Mouse (Mus musculus): Measurements from ENCODE around the gene Zfhx3.

DNA sequence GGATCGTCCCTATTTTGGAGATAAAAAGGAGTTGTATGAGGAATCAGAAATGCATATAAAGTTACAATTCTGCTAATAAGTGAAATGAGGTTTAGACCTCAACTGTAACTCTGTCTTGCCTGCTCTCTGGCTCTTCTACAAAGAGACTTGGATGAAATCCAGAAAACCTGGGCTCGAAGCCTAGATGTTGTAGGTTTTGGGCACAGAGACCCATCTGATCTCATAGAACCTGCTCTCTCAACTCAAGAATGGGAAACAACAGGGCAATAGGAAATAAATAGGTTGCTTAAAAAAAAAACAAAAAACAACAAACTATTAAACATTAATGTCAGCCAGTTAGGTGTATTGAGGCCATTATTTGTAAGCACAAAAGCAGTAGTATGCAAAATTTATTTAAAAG, 182.6 kb downstream of the Zfhx3 start:
- TF ChIP-seq CTCF (IDR thresholded peaks at IDR 0.05; ENCODE audit: control insufficient read depth, insufficient read depth, low read length) (no peak), POLR2A (IDR thresholded peaks at IDR 0.05; ENCODE audit: borderline replicate concordance, control insufficient read depth, low read depth, low read length) (no peak)
